Mouse (Mus musculus) megakaryocyte, embryonic 14.5 days (primary cell): ENCODE results near the gene Capn11. TPM values are rescaled to one million over a fixed set of nuclear protein-coding genes. Genes with fewer than 3 reads are reported as not detected.

Source experiments
- H3K27me3 ChIP-seq: replicated peaks from 2 replicates; pipeline ENCODE3; 2012; ENCODE audit warnings: inconsistent platforms
- H3K36me3 ChIP-seq: replicated peaks from 2 replicates; pipeline ENCODE3; 2012; ENCODE audit warnings: low read length, inconsistent platforms, mixed read lengths
- H3K4me1 ChIP-seq: 2 replicates; pipeline ENCODE4 v1.6.1; 2012; ENCODE audit warnings: inconsistent platforms
- H3K4me3 ChIP-seq: replicated peaks from 2 replicates; pipeline ENCODE3; 2012; ENCODE audit warnings: moderate library complexity, mild to moderate bottlenecking, inconsistent platforms
- H3K9me3 ChIP-seq: 2 replicates; pipeline ENCODE4 v1.6.1; 2012; ENCODE audit warnings: inconsistent platforms
- FLI1 ChIP-seq: IDR thresholded peaks from 2 replicates; pipeline ENCODE4 v1.6.1; 2012; ENCODE audit warnings: low read length, inconsistent platforms, mixed read lengths
- GATA1 ChIP-seq: IDR thresholded peaks from 3 replicates; pipeline ENCODE4 v1.6.1; 2012; ENCODE audit warnings: mixed read lengths, low read length, inconsistent platforms, borderline replicate concordance
- polyA plus RNA-seq: library from polyadenylated mRNA; stranded (reverse); fragments of >175 nt; gene quantifications from 2 replicates; pipeline ENCODE4 v1.2.3, GENCODE M21; 2012; ENCODE audit warnings: low replicate concordance; ENCODE audit not compliant: insufficient read depth

Gene Capn11
- polyA plus RNA-seq, 1 experiment: not detected

GRCm38 (mm10) chr17:45684667-45685131 lies 25.6 kb upstream of the Capn11 start:
- no peaks in the 10 kb centered on the region for H3K27me3 ChIP-seq
- peaks cover 8% of the 10 kb centered on the region for H3K36me3 ChIP-seq
- H3K9me3 ChIP-seq: no peaks in the 10 kb centered on the region
- H3K4me1 ChIP-seq: peaks cover 58% of the 10 kb centered on the region
- TF ChIP-seq FLI1 (no peak), GATA1 (no peak)
- peak overlapping the region; percentile 97 for H3K4me3 ChIP-seq

- Histone ChIP-seq H3K4me3 (no peak overlapping the region), H3K27me3 (no peaks in the 10 kb centered on the region), H3K9me3 (no peaks in the 10 kb centered on the region), H3K36me3 (peaks cover 20% of the 10 kb centered on the region), H3K4me1 (peaks cover 64% of the 10 kb centered on the region)
- TF ChIP-seq FLI1 (no peak), GATA1 (no peak)
These were observed 23.7 kb upstream of the Capn11 start for GRCm38 (mm10) chr17:45682843-45683242.

GRCm38 (mm10) chr17:45681588-45681987 lies 22.5 kb upstream of the Capn11 start:
- Histone ChIP-seq H3K27me3 (no peaks in the 10 kb centered on the region), H3K4me1 (peaks cover 55% of the 10 kb centered on the region), H3K9me3 (no peaks in the 10 kb centered on the region), H3K36me3 (peaks cover 30% of the 10 kb centered on the region), H3K4me3 (no peak overlapping the region)
- no peak for TF ChIP-seq FLI1
- TF ChIP-seq GATA1: no peak

- peaks cover 62% of the 10 kb centered on the region for H3K4me1 ChIP-seq
- peaks cover 41% of the 10 kb centered on the region for H3K36me3 ChIP-seq
- H3K9me3 ChIP-seq: no peaks in the 10 kb centered on the region
- TF ChIP-seq FLI1: no peak
- TF ChIP-seq GATA1: no peak
- H3K27me3 ChIP-seq: no peaks in the 10 kb centered on the region
- H3K4me3 ChIP-seq: peak overlapping the region; percentile 56
These were observed 21.4 kb upstream of the Capn11 start for GRCm38 (mm10) chr17:45680391-45680980.

DNA sequence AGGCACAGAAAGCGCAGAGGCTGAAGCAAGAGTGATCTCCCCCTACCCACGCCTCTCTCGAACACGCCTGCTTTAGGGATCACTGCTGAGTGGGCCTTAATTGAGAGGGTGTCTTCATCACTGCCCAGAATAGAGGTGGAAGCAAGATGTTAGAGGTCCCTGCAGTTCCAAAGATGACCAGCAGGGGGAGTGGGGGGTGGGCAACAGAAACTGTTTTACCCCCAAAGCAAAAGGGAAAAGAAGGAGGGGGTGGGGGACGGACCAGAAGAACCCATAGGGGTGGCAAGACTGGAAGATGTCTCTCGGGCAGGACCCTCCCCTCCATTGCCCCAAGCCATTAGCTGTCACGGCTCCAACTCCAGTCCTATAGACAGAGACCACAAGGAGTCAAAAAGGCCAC lies 19.0 kb upstream of the Capn11 start:
- Histone ChIP-seq H3K4me3 (no peak overlapping the region), H3K4me1 (peaks cover 62% of the 10 kb centered on the region), H3K9me3 (no peaks in the 10 kb centered on the region), H3K27me3 (no peaks in the 10 kb centered on the region), H3K36me3 (peaks cover 63% of the 10 kb centered on the region)
- TF ChIP-seq GATA1 (no peak), FLI1 (no peak)

GRCm38 (mm10) chr17:45672598-45672997 lies 13.5 kb upstream of the Capn11 start:
- H3K4me3 ChIP-seq: no peak overlapping the region
- TF ChIP-seq FLI1 (no peak), GATA1 (no peak)
- no peaks in the 10 kb centered on the region for H3K9me3 ChIP-seq
- H3K36me3 ChIP-seq: peaks cover 93% of the 10 kb centered on the region
- H3K27me3 ChIP-seq: no peaks in the 10 kb centered on the region
- H3K4me1 ChIP-seq: peaks cover 25% of the 10 kb centered on the region

GRCm38 (mm10) chr17:45671821-45672220 lies 12.7 kb upstream of the Capn11 start:
- no peaks in the 10 kb centered on the region for H3K27me3 ChIP-seq
- H3K36me3 ChIP-seq: peaks cover 95% of the 10 kb centered on the region
- H3K9me3 ChIP-seq: no peaks in the 10 kb centered on the region
- H3K4me3 ChIP-seq: no peak overlapping the region
- TF ChIP-seq FLI1 (no peak), GATA1 (no peak)
- peaks cover 25% of the 10 kb centered on the region for H3K4me1 ChIP-seq

DNA sequence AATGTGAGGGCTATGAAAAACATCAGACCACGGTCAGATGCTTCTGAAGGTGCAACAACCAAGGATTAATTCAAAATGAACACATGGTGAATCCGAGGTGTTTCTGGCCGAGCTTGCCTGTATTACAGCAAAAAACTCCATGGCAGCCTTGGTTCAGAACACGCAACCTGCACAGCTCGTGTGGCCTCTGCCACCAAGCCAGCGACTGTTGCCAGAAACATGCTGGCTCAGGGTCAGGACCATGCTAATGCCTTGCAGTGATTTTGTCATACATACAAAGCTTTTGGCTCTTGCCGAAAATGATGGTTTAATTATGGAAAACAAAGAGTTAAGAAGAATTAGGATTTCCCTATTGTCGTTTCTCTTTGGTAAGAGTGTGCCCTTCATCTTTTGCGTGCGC lies 8.9 kb upstream of the Capn11 start:
- TF ChIP-seq FLI1 (no peak), GATA1 (no peak)
- H3K36me3 ChIP-seq: peaks cover 97% of the 10 kb centered on the region
- peaks cover 5% of the 10 kb centered on the region for H3K4me1 ChIP-seq
- no peaks in the 10 kb centered on the region for H3K27me3 ChIP-seq
- H3K9me3 ChIP-seq: no peaks in the 10 kb centered on the region
- H3K4me3 ChIP-seq: no peak overlapping the region

DNA sequence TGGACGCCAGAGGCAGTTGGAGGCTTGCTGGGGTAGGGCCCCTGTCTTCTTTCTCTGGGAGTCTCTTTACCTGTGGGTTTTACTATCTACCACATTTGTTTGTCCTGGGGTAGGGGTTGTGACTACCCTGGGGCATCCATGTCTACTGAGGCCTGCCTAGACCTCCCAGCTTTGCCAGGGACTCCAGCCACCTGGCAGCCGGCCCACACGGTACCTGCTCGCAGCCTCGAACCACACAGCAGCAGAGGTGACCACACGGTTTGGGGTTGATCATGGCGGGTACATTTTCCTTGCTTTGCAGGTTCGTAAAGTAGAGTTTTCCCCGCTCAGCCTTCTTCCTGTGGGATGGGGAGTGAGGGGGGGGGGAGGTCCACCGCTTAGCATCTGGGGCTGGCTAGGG lies 8.4 kb upstream of the Capn11 start:
- no peaks in the 10 kb centered on the region for H3K27me3 ChIP-seq
- peaks cover 5% of the 10 kb centered on the region for H3K4me1 ChIP-seq
- peaks cover 97% of the 10 kb centered on the region for H3K36me3 ChIP-seq
- no peaks in the 10 kb centered on the region for H3K9me3 ChIP-seq
- H3K4me3 ChIP-seq: no peak overlapping the region
- no peak for TF ChIP-seq FLI1
- no peak for TF ChIP-seq GATA1

- no peaks in the 10 kb centered on the region for H3K27me3 ChIP-seq
- peaks cover 97% of the 10 kb centered on the region for H3K36me3 ChIP-seq
- TF ChIP-seq GATA1: no peak
- no peak for TF ChIP-seq FLI1
- H3K4me1 ChIP-seq: peaks cover 5% of the 10 kb centered on the region
- no peaks in the 10 kb centered on the region for H3K9me3 ChIP-seq
- H3K4me3 ChIP-seq: no peak overlapping the region
These were observed 7.0 kb upstream of the Capn11 start for GRCm38 (mm10) chr17:45666091-45666490.
